In the genomic region with DNA sequence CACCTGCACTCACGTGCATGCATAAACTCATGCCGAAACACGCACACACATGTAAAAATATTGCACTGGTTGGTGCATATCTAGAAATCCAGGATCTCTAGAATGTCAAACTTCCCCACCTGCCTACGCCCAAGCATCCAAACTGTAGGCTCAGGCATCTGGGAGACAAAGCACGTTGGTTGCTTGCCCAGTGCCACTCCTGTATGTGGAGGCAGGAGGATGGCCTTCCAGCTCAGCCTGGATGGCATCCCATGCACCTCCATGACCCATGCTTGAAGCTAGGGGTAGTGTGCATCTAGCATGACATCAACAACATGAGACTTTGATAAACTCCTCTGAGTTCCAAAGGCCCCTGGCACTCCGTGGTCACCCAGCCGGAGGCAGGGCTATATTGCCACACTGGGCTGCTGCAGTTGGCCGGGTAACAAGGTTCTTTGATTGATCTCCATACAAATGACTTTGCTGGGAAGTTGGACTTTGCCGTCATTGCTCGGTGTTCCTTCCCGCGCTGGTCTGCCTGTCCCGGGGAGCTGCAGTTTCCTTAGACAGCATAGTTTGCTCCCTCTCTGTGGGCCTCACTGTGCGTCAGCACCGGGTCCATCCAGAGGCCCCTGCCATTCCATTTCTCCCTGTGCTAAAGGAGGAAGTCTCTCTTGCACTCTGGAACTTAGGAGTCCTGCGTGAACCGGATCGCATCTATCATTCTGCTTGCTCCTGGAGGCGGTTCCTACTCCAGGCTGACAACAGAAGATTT, we compare ENCODE assay signal across 18 mouse cellular contexts.
DNase-seq lines count a peak whose midpoint lies in the region; ATAC-seq lines count a peak whose summit lies in the region.
"Had no signal": no experiment of that assay in that cellular context is flagged by ENCODE, and none has a peak within 500 bp of the region (broad histone marks: within the 10 kb centered on the region; RNA-seq: fewer than 3 reads in every experiment).

No protein-coding gene starts in this region.

- DNase-seq in kidney, adult 8-10 months = no peak
- DNase-seq in left cerebral cortex, adult 18-20 months (ENCODE audit: low spot score in 2 of 2) = peak; percentile 31 to 44
- no peak for DNase-seq in left cerebral cortex, postnatal 10 days (ENCODE audit: extremely low spot score in 1 of 2, low spot score in 2 of 2)
- DNase-seq in intestine, embryonic 14.5 days (ENCODE audit: low spot score) = peak; percentile 70
- no peak for DNase-seq in heart, postnatal 14 days
- DNase-seq: B cell, adult 2 months; heart, adult 11 months; heart, postnatal 36 days; lung, adult 18-20 months; lung, postnatal 36 days had no signal

- 55% methylated on average over 19 of the region's 19 CpGs for WGBS in kidney, embryonic 15.5 days
- WGBS in intestine, embryonic 14.5 days = 53% methylated on average over 19 of the region's 19 CpGs
- WGBS in stomach, embryonic 16.5 days = 55% methylated on average over 19 of the region's 19 CpGs

- H3K9me3 ChIP-seq in kidney, embryonic 15.5 days (replicated peaks) = no peaks in the 10 kb centered on the region
- H3K9me3 ChIP-seq in intestine, embryonic 14.5 days (ENCODE audit: control insufficient read depth, low read length) = no peaks in the 10 kb centered on the region
- no peaks in the 10 kb centered on the region for H3K9me3 ChIP-seq in stomach, embryonic 16.5 days (replicated peaks; ENCODE audit: control insufficient read depth, low read length)
- H3K9me3 ChIP-seq: embryonic facial prominence, embryonic 10.5 days; heart, embryonic 13.5 days; neural tube, embryonic 15.5 days had no signal

- ATAC-seq in kidney, embryonic 15.5 days (replicated peaks; ENCODE audit: low FRiP score) = peak; percentile 73; the same call in 1 of the 2 replicates
- peak; percentile 80 for ATAC-seq in intestine, embryonic 14.5 days (replicated peaks; ENCODE audit: low FRiP score, low TSS enrichment, low read depth)
- ATAC-seq in stomach, embryonic 16.5 days (ENCODE audit: insufficient read depth, low FRiP score) = peak; percentile 42; the same call in 1 of the 2 replicates
- ATAC-seq: midbrain, embryonic 16.5 days had no signal

- intact Hi-C loops in left cerebral cortex, postnatal 10 days (cut with DNase I) = no loop called here
- intact Hi-C loops in heart, postnatal 14 days (cut with DNase I) = no loop called here

- H3K4me2 ChIP-seq in kidney, embryonic 15.5 days = no peak overlapping the region
- no peak overlapping the region for H3K4me2 ChIP-seq in intestine, embryonic 14.5 days (ENCODE audit: low read length)
- no peak overlapping the region for H3K4me2 ChIP-seq in stomach, embryonic 16.5 days (ENCODE audit: low read depth, low read length)
- H3K4me2 ChIP-seq: heart, embryonic 13.5 days; hindbrain, embryonic 14.5 days; liver, embryonic 11.5 days; neural tube, embryonic 15.5 days had no signal

- H3K36me3 ChIP-seq in kidney, embryonic 15.5 days = no peaks in the 10 kb centered on the region
- no peaks in the 10 kb centered on the region for H3K36me3 ChIP-seq in intestine, embryonic 14.5 days (ENCODE audit: control insufficient read depth, insufficient read depth, low read length)
- H3K36me3 ChIP-seq in stomach, embryonic 16.5 days (ENCODE audit: control insufficient read depth, insufficient read depth, low read length) = no peaks in the 10 kb centered on the region
- H3K36me3 ChIP-seq: embryonic facial prominence, embryonic 10.5 days; heart, embryonic 13.5 days; neural tube, embryonic 15.5 days had no signal

- H3K4me3 ChIP-seq in kidney, embryonic 15.5 days (replicated peaks) = no peak overlapping the region
- no peak overlapping the region for H3K4me3 ChIP-seq in intestine, embryonic 14.5 days (ENCODE audit: low read depth, low read length)
- no peak overlapping the region for H3K4me3 ChIP-seq in stomach, embryonic 16.5 days (replicated peaks; ENCODE audit: low read length)
- H3K4me3 ChIP-seq: embryonic facial prominence, embryonic 10.5 days; heart, embryonic 13.5 days; neural tube, embryonic 15.5 days had no signal

- H3K27ac ChIP-seq in kidney, embryonic 15.5 days = no peak overlapping the region; the same call in 1 of the 2 replicates
- H3K27ac ChIP-seq in intestine, embryonic 14.5 days (ENCODE audit: low read depth) = no peak overlapping the region
- 0 out of 2 replicates have a peak overlapping the region, but pooled peaks have one; percentile 8 for H3K27ac ChIP-seq in stomach, embryonic 16.5 days (ENCODE audit: low read length)
- H3K27ac ChIP-seq: embryonic facial prominence, embryonic 10.5 days; heart, embryonic 13.5 days; hindbrain, embryonic 14.5 days; neural tube, embryonic 15.5 days had no signal

- no peak overlapping the region for H3K9ac ChIP-seq in kidney, embryonic 15.5 days
- no peak overlapping the region for H3K9ac ChIP-seq in intestine, embryonic 14.5 days (ENCODE audit: low read length)
- H3K9ac ChIP-seq in stomach, embryonic 16.5 days (ENCODE audit: low read length) = 0 out of 2 replicates have a peak overlapping the region, but pooled peaks have one; percentile 3
- H3K9ac ChIP-seq: heart, embryonic 13.5 days; hindbrain, embryonic 14.5 days; neural tube, embryonic 15.5 days had no signal

- no peaks in the 10 kb centered on the region for H3K27me3 ChIP-seq in kidney, embryonic 15.5 days
- H3K27me3 ChIP-seq in intestine, embryonic 14.5 days (replicated peaks; ENCODE audit: control insufficient read depth, insufficient read depth, low read length) = no peaks in the 10 kb centered on the region
- H3K27me3 ChIP-seq in stomach, embryonic 16.5 days (ENCODE audit: control insufficient read depth, insufficient read depth, low read length) = no peaks in the 10 kb centered on the region
- H3K27me3 ChIP-seq: heart, embryonic 13.5 days; neural tube, embryonic 15.5 days had no signal

- H3K4me1 ChIP-seq in kidney, embryonic 15.5 days = peaks cover 23% of the 10 kb centered on the region
- no peaks in the 10 kb centered on the region for H3K4me1 ChIP-seq in intestine, embryonic 14.5 days (replicated peaks; ENCODE audit: control insufficient read depth, insufficient read depth, low read length)
- no peaks in the 10 kb centered on the region for H3K4me1 ChIP-seq in stomach, embryonic 16.5 days (ENCODE audit: control insufficient read depth, insufficient read depth, low read length)

Comparison
In these comparisons a context has a peak if more than half of its experiments do, and no peak if none do; other contexts are left out.
1. DNase-seq: peak in left cerebral cortex, adult 18-20 months (2 of 2) and intestine, embryonic 14.5 days (single experiment); none in kidney, adult 8-10 months (0 of 2), left cerebral cortex, postnatal 10 days (0 of 2) and heart, postnatal 14 days (0 of 2).
2. Peak in every context shown above with its lines, with median percentiles within 50 percentile points of each other: ATAC-seq.